Mouse (Mus musculus): Measurements from ENCODE around the gene Gm17571.

- TF ChIP-seq POLR2A (IDR thresholded peaks at IDR 0.05; ENCODE audit: borderline replicate concordance, control insufficient read depth, low read depth, low read length) (no peak), CTCF (IDR thresholded peaks at IDR 0.05; ENCODE audit: control insufficient read depth, insufficient read depth, low read length) (no peak)
These were observed 4.4 kb downstream of the Gm17571 start for GRCm38 (mm10) chr9:13442012-13442735.

Data from bone marrow, adult 2 months (tissue).